Mouse (Mus musculus) spleen, postnatal 14 days (tissue): ENCODE results near the gene Scrt2.

Experiments used
- DNase-seq, 2 experiments: peaks; one replicate each; pipeline ENCODE4 v3.0.0; 2021 to 2022; ENCODE audit warnings: low spot score in 2 of 2

The Scrt2 gene

DNA sequence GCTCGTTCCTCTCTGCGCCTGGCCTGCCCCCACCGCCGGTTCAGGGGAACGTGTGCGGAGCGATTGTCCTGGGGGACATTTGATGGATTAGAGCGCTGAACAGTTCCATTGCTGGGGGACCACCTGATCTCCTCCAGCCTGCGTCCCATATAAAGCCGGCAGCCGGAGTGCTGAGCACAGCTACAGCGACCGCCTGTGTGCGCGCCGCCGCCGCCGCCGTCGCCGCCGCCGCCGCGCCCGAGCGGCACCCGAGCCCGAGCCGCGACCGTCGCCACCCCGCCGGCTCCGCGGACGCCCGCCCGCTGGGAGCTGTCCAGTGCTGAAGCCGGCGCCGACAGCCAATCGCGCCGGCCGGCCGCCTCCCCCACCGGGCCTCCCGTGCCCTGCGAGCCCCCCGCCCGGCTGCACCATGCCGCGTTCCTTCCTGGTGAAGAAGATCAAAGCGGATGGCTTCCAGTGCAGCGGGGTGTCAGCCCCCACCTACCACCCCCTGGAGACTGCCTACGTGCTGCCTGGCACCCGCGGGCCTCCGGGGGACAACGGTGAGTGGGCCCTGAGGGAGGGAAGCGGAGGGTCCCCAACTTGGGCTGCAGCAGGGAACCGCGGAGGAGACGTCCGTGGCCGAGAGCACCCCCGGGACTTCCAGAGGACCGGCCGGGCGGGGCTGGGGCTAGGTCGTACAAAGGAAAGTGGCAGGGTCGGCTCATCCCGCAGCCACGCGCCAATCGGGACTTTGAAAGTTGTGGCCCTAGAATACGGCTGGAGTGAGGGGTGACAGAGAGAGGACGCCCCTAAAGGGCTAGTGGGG, 516 bp downstream of the Scrt2 start:
- DNase-seq = peak; percentile 31 to 65

DNA sequence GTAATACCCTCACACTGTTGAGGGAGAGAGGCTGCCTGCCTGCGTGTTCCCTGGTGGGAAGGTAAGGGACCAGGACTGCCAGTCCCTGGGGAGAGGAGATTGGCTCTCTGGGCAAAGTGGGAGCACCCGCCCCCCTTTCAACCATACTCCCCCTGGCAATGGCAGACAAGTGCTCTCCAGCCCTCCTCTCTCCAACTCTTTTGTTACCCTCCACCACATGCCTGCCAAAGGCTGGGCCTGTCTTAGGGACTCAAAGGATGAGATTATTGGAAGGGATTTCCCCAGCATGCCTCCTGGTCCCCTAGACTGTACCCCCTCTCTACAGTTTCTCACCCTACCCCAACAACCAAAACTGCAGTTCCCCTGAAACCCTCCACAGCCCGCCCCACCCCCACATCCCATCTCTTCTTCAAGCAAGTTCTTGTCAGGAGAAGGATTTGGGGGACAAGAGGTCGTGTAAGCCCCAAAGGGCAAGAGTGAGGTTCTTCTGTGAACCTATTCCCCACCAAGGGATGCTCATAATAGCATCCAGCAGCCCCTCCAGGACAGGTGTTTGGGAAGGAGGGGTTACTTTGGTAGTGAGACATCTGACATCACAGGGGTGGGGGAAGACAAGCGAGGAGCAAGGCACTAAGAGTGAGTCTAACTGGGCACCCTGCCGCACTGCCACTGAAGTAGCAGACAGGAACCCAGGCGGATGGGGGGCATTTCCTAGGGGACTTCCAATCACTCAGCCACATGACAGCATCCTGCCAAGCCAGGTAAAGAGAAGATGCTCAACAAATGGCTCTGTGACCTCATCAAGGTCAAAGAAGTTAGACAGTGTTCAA, 1.3 kb downstream of the Scrt2 start:
- no peak for DNase-seq

DNA sequence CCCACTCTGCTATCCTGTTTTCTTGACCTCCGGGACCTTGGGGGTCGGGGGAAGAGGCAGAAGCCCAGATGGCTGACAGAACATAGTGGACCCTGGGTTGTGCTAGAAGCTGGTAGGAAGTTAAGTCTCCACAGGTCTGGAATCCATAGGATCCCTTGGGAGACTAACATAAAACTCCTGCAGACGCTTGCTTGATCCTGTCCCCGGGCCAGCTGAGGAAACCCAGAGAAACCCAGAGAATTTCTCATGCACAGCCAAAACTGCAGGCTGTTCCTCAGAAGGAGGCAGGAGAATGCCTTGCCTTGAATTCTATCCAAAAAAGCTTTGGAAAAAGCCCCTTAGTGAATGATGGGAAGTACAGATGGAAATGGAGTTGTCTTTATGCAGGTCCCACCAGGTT, 2.1 kb downstream of the Scrt2 start:
- DNase-seq = no peak

DNA sequence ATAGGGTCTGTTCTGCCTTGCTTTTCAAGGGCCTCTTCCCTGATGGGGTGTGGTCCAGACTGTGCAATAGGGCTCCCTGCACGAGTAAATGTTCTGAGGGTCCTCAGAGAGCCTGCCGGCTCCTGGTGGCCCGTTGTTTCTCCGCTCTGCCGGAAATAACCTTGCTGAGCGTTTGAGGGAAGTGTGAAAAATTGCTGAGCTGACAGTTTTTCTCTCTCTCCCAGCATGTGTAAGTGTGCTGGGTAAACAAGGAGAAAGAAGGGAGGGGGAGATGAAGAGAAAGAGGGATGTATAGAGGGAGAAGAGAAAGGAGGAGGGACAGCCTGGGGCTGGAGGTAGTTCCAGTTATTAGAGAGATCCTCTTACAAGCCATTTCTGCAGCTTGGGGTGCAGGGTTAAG, 3.0 kb downstream of the Scrt2 start:
- DNase-seq = no peak

DNA sequence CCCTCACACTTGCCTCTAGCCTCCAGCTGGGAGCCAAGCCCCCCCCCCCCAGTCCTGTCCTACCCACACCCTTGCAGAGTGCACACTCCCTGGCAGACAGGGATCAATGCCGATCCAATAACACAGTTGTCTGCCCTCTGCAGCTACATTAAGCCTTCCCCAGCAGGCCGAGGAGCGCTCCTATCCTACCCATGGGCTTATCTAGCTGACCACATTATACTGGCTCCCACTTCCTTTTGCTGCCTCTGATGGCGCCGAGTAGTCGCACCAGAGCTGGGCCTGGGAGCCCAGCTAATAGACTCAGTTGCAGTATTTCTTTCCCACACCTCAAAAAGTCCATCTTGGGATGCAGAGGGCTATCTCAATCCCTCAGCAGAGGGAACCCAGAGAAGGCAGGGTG, 4.1 kb downstream of the Scrt2 start:
- DNase-seq = no peak

DNA sequence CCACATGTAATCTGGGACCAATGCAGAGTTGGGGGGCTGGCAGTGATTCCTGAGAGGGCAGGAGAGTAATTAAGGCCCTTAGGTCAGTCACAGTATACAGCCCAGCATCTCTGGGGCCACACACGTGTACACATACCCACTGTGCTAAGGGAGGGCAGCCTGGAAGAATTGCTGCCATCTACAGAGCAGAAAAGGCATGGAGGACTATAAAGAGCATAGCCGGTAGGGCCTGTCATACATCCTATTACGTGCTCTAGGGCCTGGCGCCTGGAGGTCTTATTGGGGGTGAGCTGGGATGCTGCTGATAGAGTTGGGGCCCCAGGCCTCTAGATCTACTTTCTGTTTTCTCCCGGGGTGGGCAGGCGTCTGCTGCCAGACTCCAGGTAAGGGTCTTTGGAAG, 5.1 kb downstream of the Scrt2 start:
- DNase-seq = no peak

DNA sequence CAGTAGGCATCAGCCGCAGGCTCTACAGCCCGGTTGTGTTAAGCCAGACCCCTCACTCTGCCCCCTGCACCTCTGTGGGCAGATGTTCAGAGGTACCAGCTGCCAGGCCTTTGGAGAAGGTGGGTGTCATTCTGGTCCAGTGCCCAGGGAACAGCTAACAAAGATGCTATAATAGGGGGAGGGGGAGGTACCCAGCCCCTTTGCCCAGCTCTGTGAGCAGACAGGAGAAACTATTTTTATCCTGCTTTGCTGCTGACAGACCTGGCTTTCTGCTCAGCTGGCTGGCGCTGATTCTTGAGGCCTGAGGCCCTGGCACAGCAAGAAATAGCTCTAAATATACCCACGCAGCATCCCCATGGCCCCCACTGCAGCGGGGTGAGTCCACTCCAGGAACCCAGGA, 5.8 kb downstream of the Scrt2 start:
- no peak for DNase-seq

DNA sequence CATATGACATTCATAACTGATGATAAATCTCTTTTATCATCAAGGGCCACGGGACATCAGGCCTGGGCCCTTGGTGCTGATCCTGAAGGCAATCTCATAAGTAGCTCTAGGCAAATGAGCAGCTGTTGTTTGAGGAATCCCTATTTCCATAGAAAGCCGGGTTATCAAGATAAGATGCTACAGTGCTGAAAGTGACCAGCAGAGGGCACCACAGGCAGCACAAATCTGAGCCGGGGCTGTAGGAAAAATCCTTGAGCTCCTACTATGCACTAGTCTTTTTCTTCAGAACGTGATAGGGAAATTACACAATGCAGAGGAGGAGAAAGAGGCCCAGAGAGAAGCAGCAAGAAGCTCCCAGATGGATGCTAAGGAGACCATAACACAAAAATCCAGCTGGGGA, 7.7 kb downstream of the Scrt2 start:
- DNase-seq = peak in 1 of 2 experiments; percentile 25

DNA sequence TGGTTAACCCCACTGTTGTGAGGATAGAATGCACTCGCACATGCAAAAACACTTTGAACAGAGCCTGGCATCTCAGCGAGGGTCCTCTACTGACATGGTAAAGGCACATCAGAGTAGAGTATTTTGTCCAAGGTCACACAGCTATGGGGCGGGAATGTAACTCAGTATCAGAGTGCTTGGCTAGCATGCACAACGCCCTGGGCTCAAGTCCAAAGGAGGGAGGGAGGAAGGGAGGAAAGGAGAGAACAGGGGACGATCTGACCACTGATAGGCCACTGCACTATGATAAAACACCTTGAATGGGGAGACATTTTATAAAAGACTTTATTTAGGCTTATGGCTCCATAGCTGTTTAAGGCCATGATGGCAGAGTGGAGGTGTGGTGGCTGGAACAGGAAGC, 8.3 kb downstream of the Scrt2 start:
- no peak for DNase-seq

DNA sequence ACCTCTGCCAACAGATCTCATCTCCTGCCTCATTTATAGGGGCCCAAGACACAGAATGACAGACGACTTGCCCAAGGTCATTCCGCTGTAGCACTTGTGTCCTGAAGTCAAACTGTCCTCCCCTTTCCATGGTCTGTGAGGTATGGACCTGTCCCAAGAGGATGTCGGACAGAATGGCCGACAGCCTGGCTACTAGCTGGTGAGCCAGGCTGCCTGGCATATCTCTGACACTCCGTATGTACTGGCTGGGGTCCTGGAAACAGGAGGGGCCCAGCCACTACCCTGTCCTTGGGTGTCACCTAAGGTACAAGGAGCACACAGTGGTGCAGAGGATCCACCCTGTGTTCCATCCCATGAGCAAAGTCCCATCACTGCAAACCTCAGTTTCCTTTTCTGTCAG, 9.2 kb downstream of the Scrt2 start:
- no peak for DNase-seq

DNA sequence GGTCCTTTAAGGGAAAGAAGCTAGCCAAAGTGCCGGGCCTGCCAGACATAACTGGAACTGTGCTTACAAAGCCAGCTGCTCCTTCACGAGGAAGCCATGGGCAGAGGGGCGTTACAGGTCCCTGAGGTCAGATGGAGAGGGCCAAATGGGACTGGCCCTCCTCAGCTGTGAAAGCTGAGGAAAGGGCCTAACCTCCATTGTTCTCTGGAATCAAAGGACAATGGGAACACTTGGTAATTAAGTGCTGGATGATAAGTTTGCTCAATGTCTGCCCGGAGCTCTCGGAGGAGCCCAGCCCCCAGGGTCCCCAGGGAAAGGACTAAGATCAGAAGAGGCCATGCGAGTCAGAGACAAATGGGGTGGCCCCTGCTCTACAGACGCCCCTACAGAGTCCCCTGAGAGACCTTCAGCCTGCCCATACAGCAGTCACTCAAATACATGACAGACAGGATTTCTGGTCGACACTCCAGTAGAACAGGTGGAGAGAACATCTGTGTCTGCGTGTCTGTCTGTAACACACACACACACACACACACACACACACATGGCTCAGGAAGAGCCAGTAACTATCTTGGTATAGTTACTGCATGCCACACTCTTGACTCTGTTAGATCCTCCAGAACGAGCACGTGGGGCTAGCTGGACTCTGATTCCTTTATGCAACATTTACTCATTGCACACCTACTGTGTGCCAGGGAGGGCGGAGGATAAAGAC, 10.2 kb downstream of the Scrt2 start:
- no peak for DNase-seq

DNA sequence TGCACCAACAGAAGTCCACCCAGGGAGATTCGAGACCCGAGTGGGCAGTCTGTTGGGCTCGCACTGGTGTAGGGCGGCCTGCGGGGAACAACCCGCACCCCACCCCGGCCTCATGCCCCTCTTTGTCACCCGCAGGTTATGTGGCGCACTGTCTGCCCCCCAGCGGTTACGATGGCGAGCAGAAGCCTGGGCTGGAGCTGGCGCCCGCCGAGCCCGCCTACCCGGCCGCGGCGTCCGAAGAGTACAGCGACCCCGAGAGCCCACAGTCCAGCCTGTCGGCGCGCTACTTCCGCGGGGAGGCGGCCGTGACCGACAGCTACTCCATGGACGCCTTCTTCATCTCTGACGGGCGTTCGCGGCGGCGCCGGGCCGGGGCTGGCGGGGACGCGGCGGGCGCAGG, 11.6 kb downstream of the Scrt2 start:
- DNase-seq = no peak

DNA sequence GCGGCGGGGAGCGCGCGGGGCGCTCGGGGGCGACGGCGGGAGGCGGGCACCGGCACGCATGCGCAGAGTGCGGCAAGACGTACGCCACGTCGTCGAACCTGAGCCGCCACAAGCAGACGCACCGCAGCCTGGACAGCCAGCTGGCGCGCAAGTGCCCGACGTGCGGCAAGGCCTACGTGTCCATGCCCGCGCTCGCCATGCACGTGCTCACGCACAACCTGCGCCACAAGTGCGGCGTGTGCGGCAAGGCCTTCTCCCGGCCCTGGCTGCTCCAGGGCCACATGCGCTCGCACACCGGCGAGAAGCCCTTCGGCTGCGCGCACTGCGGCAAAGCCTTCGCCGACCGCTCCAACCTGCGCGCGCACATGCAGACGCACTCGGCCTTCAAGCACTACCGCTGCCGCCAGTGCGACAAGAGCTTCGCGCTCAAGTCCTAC, 12.0 kb downstream of the Scrt2 start:
- DNase-seq = no peak

DNA sequence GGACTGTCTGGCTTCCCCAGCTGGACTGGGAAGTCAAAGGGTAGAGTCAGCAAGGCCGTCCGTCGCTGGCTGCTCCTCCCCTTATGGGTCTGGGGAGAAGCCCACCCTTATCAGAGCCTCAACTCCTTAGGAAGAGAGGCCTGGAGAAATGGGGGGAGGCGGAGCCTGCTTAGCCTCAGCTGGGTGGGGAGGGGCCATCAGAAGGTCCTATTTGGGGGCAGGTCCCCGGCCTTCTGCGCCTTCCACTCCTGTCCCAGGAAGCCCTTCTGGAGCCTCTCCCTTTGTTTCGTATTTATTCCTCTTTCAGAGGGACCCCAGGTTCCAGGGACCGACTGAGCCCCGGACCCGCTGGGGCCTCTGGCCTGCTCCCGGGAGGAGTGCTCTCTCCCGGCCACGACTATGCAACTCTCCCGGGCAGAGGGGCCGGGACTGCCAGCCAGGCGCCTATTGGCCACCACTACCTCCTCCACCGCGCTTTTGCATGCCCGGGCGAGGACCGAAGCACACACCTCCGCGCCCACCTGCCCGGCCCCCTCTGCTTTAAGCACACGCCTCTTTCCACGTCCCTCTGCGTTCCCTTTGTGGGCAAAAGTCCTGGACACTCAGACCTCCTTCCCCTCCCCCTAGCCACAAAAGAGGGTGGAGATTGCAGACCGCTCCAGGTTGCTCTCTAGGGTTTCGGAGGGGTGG, 13.7 kb downstream of the Scrt2 start:
- no peak for DNase-seq

DNA sequence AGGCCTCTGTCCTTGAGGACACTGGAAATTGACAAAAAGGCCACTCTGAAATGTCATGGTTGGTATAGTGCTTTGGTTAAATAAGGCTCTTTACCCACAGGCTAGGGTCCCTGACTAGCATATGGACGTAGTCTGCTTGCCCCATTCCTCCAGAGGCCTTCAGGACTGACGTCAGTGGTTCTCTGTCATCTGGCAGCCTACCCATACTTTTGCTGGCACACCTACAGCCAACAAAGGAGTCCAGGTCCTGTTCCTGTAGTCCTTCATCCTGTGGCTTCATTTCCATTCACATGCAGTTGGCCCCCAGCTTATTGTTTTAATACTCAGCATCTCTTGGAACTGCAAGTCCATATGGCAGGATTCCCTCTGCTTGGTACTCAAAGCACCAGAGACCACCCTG, 15.6 kb downstream of the Scrt2 start:
- DNase-seq = no peak

DNA sequence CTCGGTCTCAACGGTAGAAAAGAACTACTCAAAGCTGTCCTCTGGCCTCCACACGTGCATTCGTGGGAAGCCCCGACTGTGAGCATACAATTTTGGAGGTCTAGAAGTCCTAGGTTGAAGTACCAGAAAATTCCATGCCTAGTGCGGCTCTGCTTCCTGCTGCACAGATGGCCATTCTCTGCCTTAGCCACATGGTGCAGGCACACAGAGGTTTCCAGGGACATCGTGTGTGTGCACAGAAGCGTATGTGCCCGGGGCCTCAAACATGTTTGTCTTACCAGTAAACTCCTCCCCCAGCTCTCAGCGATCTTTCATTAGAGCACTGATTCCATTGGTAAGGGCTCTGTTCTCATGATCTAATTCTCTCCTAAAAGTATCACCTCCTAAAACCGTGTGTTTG, 16.6 kb downstream of the Scrt2 start:
- DNase-seq = no peak

DNA sequence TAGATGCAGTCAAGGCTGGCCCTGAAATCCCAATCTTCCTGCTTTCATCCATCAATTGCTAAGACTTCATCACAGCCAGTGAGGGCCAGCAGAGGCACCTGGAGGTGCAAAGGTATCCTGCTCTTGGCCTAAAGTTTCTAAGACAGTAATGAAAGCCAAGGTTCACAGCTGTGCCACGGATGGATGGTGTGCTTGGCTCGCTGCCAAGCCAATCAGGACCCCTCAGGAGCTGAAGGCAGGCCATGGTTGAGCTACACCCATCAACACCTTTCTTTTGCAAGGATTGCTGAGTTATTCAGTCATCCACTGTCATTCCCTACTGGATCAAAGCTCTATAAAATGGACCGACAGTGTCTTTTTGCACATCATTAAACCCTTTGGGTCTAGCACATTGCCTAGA, 18.2 kb downstream of the Scrt2 start:
- DNase-seq = no peak

DNA sequence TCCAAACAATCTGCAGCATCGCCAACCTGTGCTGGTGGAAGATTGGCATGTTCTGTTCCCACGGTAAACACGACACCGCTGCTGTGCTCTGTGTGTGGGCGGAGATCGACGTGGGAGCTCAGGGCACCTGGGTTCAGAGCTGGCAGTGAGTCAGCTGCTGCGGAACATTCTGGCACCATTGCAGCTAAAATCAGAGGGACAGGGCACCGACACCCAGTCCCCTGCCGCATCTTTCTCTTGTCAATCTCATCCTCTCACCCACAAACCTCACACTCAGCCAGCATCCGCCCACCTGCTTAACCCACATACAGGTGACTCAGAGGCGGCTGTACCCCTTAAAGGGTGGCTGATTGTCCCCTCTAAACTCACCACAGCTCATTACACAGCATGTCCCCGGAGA, 20.4 kb downstream of the Scrt2 start:
- no peak for DNase-seq

DNA sequence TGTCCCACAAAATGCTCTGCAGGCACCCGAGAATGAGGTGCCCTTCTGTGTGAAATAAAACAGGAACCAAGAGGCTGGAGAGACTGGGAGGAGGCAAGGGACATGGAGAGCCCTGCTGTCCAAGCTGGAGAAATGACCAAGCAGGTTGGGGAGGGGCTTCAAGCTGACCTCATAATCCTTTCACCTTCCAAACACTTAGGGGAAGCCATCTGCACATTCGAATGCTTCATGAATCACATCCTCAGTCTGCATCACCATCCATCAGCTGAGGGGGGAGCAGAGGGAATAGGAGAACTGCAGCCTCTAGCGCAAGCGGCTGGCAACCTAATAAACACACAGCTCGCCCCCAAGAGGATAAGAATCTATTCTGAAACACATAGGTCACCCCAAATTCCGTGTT, 21.0 kb downstream of the Scrt2 start:
- no peak for DNase-seq

DNA sequence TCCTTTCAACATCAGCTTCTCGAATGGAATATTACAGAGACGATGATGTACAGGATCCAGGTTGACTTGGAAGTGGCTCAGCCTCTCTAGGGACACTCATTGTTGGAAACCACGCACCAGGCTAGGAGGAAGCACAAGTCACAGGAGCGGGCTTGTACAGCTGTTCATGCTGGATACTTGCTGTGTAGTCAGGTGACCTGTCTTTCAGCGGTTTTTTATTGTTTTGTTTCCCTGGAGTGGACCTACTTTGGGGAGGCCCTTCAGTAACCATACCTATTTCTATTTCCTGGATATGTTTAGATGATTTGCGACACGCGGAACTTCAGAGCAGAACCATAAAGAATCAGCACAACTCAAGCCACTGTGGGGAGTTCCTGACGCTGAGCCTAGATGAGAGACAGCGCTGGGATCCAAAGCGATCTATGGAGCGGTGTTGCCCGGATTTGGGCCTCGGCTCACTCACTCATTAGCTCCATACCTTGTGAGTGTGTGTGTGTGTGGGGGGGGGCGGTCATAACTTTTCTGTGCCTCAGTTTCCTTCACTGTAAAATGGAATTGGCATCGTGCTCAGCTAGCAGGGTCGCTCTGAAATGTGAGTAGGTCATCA, 23.5 kb downstream of the Scrt2 start:
- DNase-seq = no peak
